Mouse (Mus musculus) cortical plate, adult 2 months (tissue): ENCODE data around the gene Srrm4.

Source experiments
- CTCF ChIP-seq: fragments of 200-500 bp; IDR thresholded peaks from 2 replicates; pipeline ENCODE4 v1.5.1; 2011; ENCODE audit warnings: mild to moderate bottlenecking, control low read depth, low read length; ENCODE audit not compliant: insufficient read depth; ENCODE audit errors: extremely low read depth
- POLR2A ChIP-seq: fragments of 200-500 bp; IDR thresholded peaks from 2 replicates; pipeline ENCODE4 v1.6.1; 2011; ENCODE audit warnings: mild to moderate bottlenecking, low read length, control low read depth; ENCODE audit not compliant: insufficient read depth; ENCODE audit errors: extremely low read depth

GRCm38 (mm10) chr5:116538491-116538890, 53.1 kb downstream of the Srrm4 start:
- TF ChIP-seq CTCF, result 0 out of 2 replicates have a peak, but pooled peaks have one; percentile 14
- no peak for TF ChIP-seq POLR2A
